Mouse (Mus musculus) left cerebral cortex, postnatal 10 days (tissue): ENCODE measurements at regions not wholly inside any gene's neighbourhood (a gene's known extent, or its start where the extent isn't known, plus 50 kb on each side); places are given as distances from the start of the nearest gene placed in this dataset.
A peak's percentile ranks its signal among the peaks of the same experiment; 100 is the strongest.
"Not testable (repeated sequence)": the region's sequence is repeated elsewhere in the genome, so short reads cannot be mapped to it uniquely, and the experiment has no call there.

Experiments
- DNase-seq, 2 experiments: peaks; one replicate each; pipeline ENCODE4 v3.0.0; 2021 to 2022; ENCODE audit warnings: low spot score in 2 of 2, mixed read lengths in 1 of 2; ENCODE audit errors: extremely low spot score in 1 of 2
- intact Hi-C: fragments of 180-260 bp; cut with DNase I; formaldehyde crosslinking; loops from one replicate; pipeline ENCODE4 v1.15.1; 2025

- intact Hi-C loops: no loop called here
- DNase-seq: no peak
Measured at GRCm38 (mm10) chr4:22699561-22699960, 211.4 kb upstream of the Pou3f2 start.

GRCm38 (mm10) chr4:22667733-22668381 is 179.7 kb upstream of the Pou3f2 start:
- intact Hi-C loops: no loop called here
- no peak for DNase-seq

DNA sequence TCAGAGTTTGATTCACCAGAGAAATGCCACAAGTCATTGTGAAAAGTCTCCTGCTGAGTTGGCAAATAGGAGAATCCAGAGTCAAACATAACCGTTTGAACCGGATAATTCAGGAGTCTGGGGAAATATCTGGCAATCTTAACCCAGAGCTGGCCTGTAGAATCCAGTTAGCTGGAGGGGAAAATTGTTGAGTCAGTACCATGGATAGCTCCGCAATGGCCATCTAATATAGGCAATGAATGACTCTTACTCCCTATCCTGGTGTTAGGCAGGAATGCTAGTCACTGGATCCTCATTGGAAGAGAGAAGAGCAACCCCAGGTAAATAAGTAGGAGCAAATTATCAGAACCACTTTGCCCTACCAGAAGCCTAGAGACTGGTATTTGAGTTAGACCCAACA is 157.4 kb upstream of the Pou3f2 start:
- intact Hi-C loops: no loop called here
- no peak for DNase-seq

DNA sequence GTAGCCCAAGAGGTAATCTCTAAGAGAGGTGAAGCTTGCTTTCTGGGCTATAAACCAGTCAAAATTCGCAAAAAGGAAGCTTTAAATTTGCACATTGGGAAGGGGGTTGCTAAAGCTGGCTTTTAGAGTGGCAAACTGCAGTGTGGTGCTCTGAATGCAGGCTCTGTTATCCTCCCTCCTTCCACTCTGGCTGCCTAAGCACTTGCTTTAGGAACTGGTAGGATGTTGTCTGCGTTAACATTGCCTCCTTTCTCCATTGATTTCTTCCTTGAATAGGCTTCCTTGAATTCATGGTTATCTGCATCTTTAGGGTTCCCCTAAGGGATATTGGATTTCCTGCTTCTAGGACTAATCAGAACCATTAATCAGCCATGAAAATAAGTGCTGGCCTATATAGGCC is 120.8 kb upstream of the Pou3f2 start:
- peak in 1 of 2 experiments; percentile 4 for DNase-seq
- intact Hi-C loops: no loop called here

DNA sequence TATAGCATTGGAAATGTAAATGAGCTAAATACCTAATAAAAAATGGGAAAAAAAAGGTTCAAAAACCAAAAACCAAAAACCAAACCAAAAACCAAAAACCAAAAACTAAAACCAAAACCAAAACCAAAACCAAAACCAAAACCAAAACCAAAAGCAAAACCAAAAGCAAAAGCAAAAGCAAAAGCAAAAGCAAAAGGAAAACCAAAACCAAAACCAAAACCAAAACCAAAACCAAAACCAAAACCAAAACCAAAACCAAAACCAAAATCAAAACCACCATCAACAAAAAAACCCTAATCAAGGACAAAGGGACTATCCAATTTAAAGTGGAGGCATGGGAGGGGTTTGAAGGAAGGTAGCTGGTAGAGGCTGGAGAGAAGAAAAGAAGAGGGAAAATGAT is 114.0 kb upstream of the Pou3f2 start:
- intact Hi-C loops: not testable (repeated sequence)

GRCm38 (mm10) chr4:22587162-22587561 is 99.0 kb upstream of the Pou3f2 start:
- intact Hi-C loops: no loop called here
- no peak for DNase-seq

More for the DNA sequence above, 114.0 kb upstream of the Pou3f2 start:
- not testable (repeated sequence) for DNase-seq

GRCm38 (mm10) chr4:22565959-22566358 is 77.8 kb upstream of the Pou3f2 start:
- intact Hi-C loops: no loop called here
- no peak for DNase-seq

- intact Hi-C loops: no loop called here
- peak in 1 of 2 experiments; percentile 16 for DNase-seq
Measured at GRCm38 (mm10) chr4:22564532-22564931, 76.4 kb upstream of the Pou3f2 start.
